Mouse (Mus musculus): ENCODE results near the gene Ccdc85a. TPM values are rescaled to one million over a fixed set of nuclear protein-coding genes. Genes with fewer than 3 reads are reported as not detected.

Gene Ccdc85a
- polyA plus RNA-seq, 1 experiment from 2014 or later: 0.80 TPM

Other genes starting within 250 kb of the Ccdc85a start
- gene Gm6685, start 244.5 kb downstream of the Ccdc85a start, polyA plus RNA-seq (2015; fragmentation: Nextera tagmentation; extraction: Ambion mirVana): not detected in 2 replicates